Mouse (Mus musculus): ENCODE measurements around the gene AC140267.1. TPM values are rescaled to one million over a fixed set of nuclear protein-coding genes. Genes with fewer than 3 reads are reported as not detected.

Gene AC140267.1
- total and polyA plus RNA-seq, 3 experiments, result 1.9 TPM; not detected in 2

DNA sequence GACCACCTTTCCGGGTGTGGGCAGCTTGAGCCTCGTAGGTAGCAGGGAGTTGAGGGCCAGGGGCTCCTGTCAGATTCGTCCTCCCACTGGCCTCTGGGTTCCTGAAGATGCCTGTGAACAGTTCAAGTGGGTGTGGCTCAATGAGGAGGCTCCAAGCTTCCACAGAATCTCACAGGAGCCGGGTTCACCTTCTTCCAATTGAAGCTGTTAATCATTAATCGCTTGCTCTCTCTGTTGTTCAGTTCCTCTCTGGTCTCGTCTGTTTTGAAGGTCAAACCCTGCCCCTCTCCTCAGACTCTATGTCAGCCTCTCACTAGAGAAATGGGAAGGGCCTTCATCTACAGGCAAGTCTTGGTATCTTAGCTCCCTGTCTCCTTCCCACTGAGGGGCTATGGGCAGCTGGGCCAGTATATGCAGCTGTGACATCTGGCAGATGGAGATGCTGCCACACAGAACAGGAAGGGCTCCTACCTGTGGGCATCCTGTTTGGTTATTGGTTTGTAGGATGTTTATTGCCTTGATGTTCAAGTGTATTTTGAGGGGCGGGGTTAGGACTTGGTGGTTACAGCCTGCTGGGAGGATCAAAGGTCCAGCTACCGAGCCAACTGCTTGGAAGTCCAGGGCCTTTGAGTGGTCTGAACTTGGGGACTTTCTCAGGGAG is 43.9 kb upstream of the AC140267.1 start:
- no peak overlapping the region for H3K9ac ChIP-seq (ENCODE audit: control insufficient read depth, low read depth, low read length, poor library complexity, severe bottlenecking)
- peaks cover 2% of the 10 kb centered on the region in 2 experiments; a peak in 3 of 4 replicates for H3K27me3 ChIP-seq (ENCODE audit: control insufficient read depth in 1 of 2, insufficient read depth in 2 of 2, low read length in 2 of 2)
- no peak overlapping the region for H3K27ac ChIP-seq (ENCODE audit: control insufficient read depth, low read depth, low read length)
- no peaks in the 10 kb centered on the region for H3K79me2 ChIP-seq (ENCODE audit: control insufficient read depth, insufficient read depth, low read length, poor library complexity)
- TF ChIP-seq POLR2A (IDR thresholded peaks at IDR 0.05; ENCODE audit: control insufficient read depth in 1 of 2, insufficient read depth in 1 of 2, low read depth in 1 of 2, low read length in 2 of 2, poor library complexity in 1 of 2) (no peak), TCF12 (IDR thresholded peaks at IDR 0.05; ENCODE audit: low read depth, low read length) (no peak), E2F4 (IDR thresholded peaks at IDR 0.05; ENCODE audit: borderline replicate concordance, low read depth, low read length) (no peak), ZNF384 (IDR thresholded peaks at IDR 0.05; ENCODE audit: low read depth, low read length) (no peak), UBTF (IDR thresholded peaks at IDR 0.05; ENCODE audit: borderline replicate concordance, insufficient read depth, low read depth, low read length) (no peak), MAX (IDR thresholded peaks at IDR 0.05; ENCODE audit: low read length) (no peak), EP300 (IDR thresholded peaks at IDR 0.05; ENCODE audit: low read depth in 1 of 2, low read length in 2 of 2) (no peak), MXI1 (IDR thresholded peaks at IDR 0.05; ENCODE audit: low read depth, low read length) (no peak), ZC3H11A (IDR thresholded peaks at IDR 0.05; ENCODE audit: low read depth, low read length) (no peak)
- H3K36me3 ChIP-seq (ENCODE audit: control insufficient read depth in 1 of 2, insufficient read depth in 2 of 2, low read length in 2 of 2), result no peaks in the 10 kb centered on the region
- no peaks in the 10 kb centered on the region for H3K9me3 ChIP-seq (replicated peaks; ENCODE audit: insufficient read depth, low read length)
- H3K4me3 ChIP-seq (ENCODE audit: control insufficient read depth in 1 of 2, insufficient read depth in 1 of 2, low read depth in 2 of 2, low read length in 2 of 2), result no peak overlapping the region
- DNase-seq (ENCODE audit: low read depth, low spot score), result no peak
- no peaks in the 10 kb centered on the region for H3K4me1 ChIP-seq (ENCODE audit: control insufficient read depth in 1 of 2, insufficient read depth in 2 of 2, low read length in 2 of 2)

DNA sequence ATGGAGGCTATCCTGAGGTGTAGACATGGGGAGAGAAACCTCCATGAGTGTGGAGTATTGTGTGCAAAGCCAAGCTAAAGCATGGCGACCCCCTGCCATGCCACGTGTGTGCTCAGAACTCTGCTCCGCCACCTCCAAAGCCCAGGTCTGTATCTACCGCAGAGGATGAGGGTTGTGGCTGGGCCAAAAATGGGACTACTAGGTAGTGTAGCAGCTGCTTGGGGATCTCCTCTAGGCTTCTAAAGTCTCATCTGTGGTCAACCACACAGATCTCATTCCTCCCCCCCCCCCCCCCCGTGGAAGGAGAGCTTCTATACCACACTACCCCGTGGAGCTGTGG is 43.4 kb upstream of the AC140267.1 start:
- H3K36me3 ChIP-seq (ENCODE audit: control insufficient read depth in 1 of 2, insufficient read depth in 2 of 2, low read length in 2 of 2), result no peaks in the 10 kb centered on the region
- peaks cover 2% of the 10 kb centered on the region in 2 experiments; a peak in 3 of 4 replicates for H3K27me3 ChIP-seq (ENCODE audit: control insufficient read depth in 1 of 2, insufficient read depth in 2 of 2, low read length in 2 of 2)
- H3K9me3 ChIP-seq (replicated peaks; ENCODE audit: insufficient read depth, low read length), result no peaks in the 10 kb centered on the region
- no peak overlapping the region for H3K9ac ChIP-seq (ENCODE audit: control insufficient read depth, low read depth, low read length, poor library complexity, severe bottlenecking)
- no peak overlapping the region for H3K4me3 ChIP-seq (ENCODE audit: control insufficient read depth in 1 of 2, insufficient read depth in 1 of 2, low read depth in 2 of 2, low read length in 2 of 2)
- H3K79me2 ChIP-seq (ENCODE audit: control insufficient read depth, insufficient read depth, low read length, poor library complexity), result no peaks in the 10 kb centered on the region
- H3K27ac ChIP-seq (ENCODE audit: control insufficient read depth, low read depth, low read length), result no peak overlapping the region
- H3K4me1 ChIP-seq (ENCODE audit: control insufficient read depth in 1 of 2, insufficient read depth in 2 of 2, low read length in 2 of 2), result no peaks in the 10 kb centered on the region
- TF ChIP-seq ZNF384 (IDR thresholded peaks at IDR 0.05; ENCODE audit: low read depth, low read length) (no peak), GATA1 (IDR thresholded peaks at IDR 0.05; ENCODE audit: low read depth, low read length) (no peak), POLR2A (IDR thresholded peaks at IDR 0.05; ENCODE audit: control insufficient read depth in 1 of 2, insufficient read depth in 1 of 2, low read depth in 1 of 2, low read length in 2 of 2, poor library complexity in 1 of 2) (no peak), MYC (IDR thresholded peaks at IDR 0.05; ENCODE audit: low read depth, low read length) (no peak), TCF12 (IDR thresholded peaks at IDR 0.05; ENCODE audit: low read depth, low read length) (no peak), MAZ (IDR thresholded peaks at IDR 0.05; ENCODE audit: low read depth, low read length) (no peak)
- DNase-seq (ENCODE audit: low read depth, low spot score), result no peak

DNA sequence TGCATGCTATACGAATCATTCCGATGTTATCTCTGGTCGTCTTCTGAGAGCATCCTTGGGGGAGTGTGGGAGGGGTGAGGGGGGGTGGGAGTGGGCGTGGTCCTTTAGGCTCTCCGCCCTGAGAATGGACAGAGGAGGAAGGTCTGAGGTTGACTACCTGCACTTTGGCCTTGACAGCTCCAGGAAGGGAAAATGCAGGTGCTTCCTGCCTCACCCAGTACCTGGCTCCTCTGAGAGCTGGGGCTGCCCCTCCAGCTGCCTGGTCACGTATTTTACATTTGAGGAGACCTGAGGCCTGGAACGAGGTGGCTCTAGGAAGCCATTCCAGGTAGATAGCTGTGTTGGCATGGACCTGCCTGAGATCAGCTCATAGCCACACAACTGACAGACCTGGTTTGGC is 42.8 kb upstream of the AC140267.1 start:
- no peak overlapping the region for H3K9ac ChIP-seq (ENCODE audit: control insufficient read depth, low read depth, low read length, poor library complexity, severe bottlenecking)
- no peak overlapping the region for H3K27ac ChIP-seq (ENCODE audit: control insufficient read depth, low read depth, low read length)
- no peak for DNase-seq (ENCODE audit: low read depth, low spot score)
- no peaks in the 10 kb centered on the region for H3K9me3 ChIP-seq (replicated peaks; ENCODE audit: insufficient read depth, low read length)
- H3K27me3 ChIP-seq (ENCODE audit: control insufficient read depth in 1 of 2, insufficient read depth in 2 of 2, low read length in 2 of 2), result peaks cover 2% of the 10 kb centered on the region in 2 experiments
- no peak overlapping the region for H3K4me3 ChIP-seq (ENCODE audit: control insufficient read depth in 1 of 2, insufficient read depth in 1 of 2, low read depth in 2 of 2, low read length in 2 of 2)
- H3K4me1 ChIP-seq (ENCODE audit: control insufficient read depth in 1 of 2, insufficient read depth in 2 of 2, low read length in 2 of 2), result no peaks in the 10 kb centered on the region
- H3K36me3 ChIP-seq (ENCODE audit: control insufficient read depth in 1 of 2, insufficient read depth in 2 of 2, low read length in 2 of 2), result no peaks in the 10 kb centered on the region
- H3K79me2 ChIP-seq (ENCODE audit: control insufficient read depth, insufficient read depth, low read length, poor library complexity), result no peaks in the 10 kb centered on the region
- TF ChIP-seq POLR2AphosphoS5 (IDR thresholded peaks at IDR 0.05; ENCODE audit: borderline replicate concordance, low read depth, low read length), result no peak
- no peak for TF ChIP-seq KAT2A (conservative IDR thresholded peaks at IDR 0.05; ENCODE audit: low read depth, low read length)
- TF ChIP-seq MYC (IDR thresholded peaks at IDR 0.05; ENCODE audit: low read depth, low read length), result no peak
- no peak for TF ChIP-seq MXI1 (IDR thresholded peaks at IDR 0.05; ENCODE audit: low read depth, low read length)
- no peak for TF ChIP-seq BHLHE40 (IDR thresholded peaks at IDR 0.05; ENCODE audit: borderline replicate concordance, low read depth, low read length)
- TF ChIP-seq ZKSCAN1 (IDR thresholded peaks at IDR 0.05; ENCODE audit: low read depth, low read length), result no peak
- TF ChIP-seq NRF1 (IDR thresholded peaks at IDR 0.05; ENCODE audit: insufficient read depth, low read depth, low read length, poor library complexity, severe bottlenecking), result no peak
- TF ChIP-seq TBP (IDR thresholded peaks at IDR 0.05; ENCODE audit: low read depth, low read length), result no peak
- no peak for TF ChIP-seq MYB (IDR thresholded peaks at IDR 0.05; ENCODE audit: low read depth, low read length)
- no peak for TF ChIP-seq HCFC1 (IDR thresholded peaks at IDR 0.05; ENCODE audit: low read depth, low read length)
- TF ChIP-seq TCF12 (IDR thresholded peaks at IDR 0.05; ENCODE audit: low read depth, low read length), result no peak

Measured in MEL (cell line).